Mouse (Mus musculus) thymus, postnatal 25 days (tissue): ENCODE data around the gene Dhrs4.

Source experiments
- DNase-seq: peaks from one replicate; pipeline ENCODE4 v3.0.0; 2022

Dhrs4 gene

DNA sequence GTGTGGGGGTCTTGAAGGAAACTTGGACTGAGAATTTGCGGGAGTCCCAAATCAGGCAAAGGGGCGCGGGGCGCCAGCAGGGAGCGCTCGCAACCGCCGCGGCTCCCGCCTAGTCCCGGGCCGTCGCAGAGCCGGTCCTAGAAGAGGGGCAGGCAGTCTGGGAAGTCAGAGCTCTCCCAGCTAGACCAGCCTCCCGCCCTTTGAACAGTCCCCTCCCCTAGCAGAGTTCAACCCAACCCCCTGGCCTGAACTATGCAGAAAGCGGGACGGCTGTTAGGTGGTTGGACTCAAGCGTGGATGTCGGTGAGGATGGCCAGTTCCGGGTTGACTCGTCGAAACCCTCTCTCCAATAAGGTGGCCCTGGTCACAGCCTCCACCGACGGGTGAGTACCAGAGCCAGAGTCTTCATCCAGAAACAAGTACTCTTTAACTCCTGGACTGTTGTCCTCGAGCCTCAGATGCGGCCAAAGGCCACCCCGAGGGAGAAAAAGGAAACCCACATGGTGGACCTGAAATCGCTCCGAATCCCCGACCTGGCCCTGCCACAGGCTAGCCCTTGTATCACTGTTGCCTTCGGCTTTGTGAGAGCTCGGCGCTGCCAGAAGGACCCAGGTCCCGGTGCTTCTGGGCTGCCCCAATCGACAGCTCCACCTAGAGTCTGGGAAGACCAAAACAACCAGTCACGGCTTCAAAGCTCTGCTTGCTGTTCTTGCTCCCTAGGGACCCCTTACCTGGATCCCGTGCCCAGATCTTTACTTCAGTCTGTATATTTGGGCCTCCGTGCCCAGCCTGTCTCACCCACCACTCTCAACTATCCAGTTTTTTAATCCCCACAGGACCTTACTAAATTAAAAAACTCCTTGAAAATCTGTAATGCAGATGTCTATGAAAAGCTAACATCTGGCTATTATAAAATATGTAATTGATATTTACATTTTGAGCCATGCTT lies at the start of gene Dhrs4:
Gene Dhrs4 (plus strand): TSS at position 108 of the 949 bp plus-strand sequence.
- peak; percentile 86 for DNase-seq

- DNase-seq, result no peak
Measured at GRCm38 (mm10) chr14:55430255-55430654, 48.3 kb upstream of the Dhrs4 start.

- no peak for DNase-seq
Measured at GRCm38 (mm10) chr14:55433052-55433451, 45.5 kb upstream of the Dhrs4 start.

- no peak for DNase-seq
Measured at GRCm38 (mm10) chr14:55434825-55435224, 43.7 kb upstream of the Dhrs4 start.

- DNase-seq, result no peak
Measured at GRCm38 (mm10) chr14:55437118-55437517, 41.4 kb upstream of the Dhrs4 start.

DNA sequence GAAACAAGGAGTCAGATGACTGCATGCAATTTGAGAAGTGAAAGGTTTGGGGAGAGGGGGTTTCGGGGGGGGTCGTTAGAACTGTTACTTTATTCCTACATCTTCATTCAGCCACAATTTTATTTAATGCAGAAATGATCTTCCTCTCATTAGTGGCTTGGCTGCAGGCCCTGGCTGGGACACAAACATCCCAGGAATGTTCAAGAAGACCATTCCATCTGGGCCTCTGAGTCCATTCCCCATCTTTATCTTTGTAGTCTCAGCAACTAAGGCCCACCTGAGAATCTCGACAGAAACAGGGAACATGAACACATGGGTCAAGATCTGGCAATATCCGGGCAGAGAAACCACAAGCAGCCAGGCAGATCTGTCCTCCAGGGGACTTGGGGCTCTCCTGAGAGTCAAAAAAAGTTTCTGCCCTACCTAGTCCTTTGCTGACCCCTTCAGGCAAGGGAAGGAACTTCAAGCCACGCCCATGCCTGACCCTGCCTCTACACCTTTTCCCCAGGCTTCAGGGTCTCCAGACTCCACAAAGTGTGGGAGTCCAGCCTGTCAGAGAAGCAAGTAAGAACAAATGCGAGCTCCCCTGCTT lies 40.3 kb upstream of the Dhrs4 start:
- DNase-seq, result peak; percentile 73

- no peak for DNase-seq
Measured at GRCm38 (mm10) chr14:55457693-55458092, 20.9 kb upstream of the Dhrs4 start.

DNA sequence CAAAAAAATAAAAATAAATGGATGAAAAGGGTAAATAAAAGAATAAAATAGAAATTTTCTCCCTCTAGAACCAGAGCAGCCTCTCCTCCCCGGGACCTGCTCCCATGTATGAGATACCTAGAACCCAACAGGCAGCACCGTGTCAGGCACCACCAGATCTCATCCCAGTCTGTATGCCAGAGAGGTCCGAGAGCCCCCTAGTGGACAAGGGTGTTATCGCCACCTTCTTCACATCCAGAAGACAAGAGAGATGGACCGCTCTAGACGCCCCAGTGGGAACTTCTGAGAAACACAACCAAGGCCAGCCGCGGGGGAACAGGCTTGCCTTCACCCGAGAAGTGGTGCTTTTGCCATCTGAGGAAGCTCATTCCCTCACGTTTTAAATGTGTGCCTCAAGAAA lies 20.3 kb upstream of the Dhrs4 start:
- DNase-seq, result peak; percentile 75

DNA sequence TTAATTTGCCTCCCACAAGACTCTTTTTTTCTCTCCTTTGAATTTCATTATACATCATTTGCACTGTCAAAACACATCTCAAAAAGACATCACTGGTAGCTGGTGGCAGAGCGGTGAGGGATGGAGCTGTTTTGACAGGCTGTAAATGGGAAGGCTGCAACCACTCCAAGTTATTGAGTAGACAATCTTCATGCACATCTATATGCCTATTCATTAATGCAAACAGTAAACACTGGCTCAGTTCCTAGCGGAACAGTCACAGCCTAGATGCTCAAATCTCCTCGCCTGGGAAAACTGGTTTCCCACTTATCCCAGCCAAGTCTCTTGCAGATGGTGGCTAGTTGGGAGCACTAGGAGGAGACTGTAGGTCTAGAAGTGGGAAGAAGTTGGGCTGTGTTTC lies 19.8 kb upstream of the Dhrs4 start:
- DNase-seq, result no peak

- no peak for DNase-seq
Measured at GRCm38 (mm10) chr14:55459796-55460195, 18.8 kb upstream of the Dhrs4 start.

GRCm38 (mm10) chr14:55460297-55460696 lies 18.3 kb upstream of the Dhrs4 start:
- DNase-seq, result no peak

GRCm38 (mm10) chr14:55461757-55462156 lies 16.8 kb upstream of the Dhrs4 start:
- DNase-seq, result no peak

DNA sequence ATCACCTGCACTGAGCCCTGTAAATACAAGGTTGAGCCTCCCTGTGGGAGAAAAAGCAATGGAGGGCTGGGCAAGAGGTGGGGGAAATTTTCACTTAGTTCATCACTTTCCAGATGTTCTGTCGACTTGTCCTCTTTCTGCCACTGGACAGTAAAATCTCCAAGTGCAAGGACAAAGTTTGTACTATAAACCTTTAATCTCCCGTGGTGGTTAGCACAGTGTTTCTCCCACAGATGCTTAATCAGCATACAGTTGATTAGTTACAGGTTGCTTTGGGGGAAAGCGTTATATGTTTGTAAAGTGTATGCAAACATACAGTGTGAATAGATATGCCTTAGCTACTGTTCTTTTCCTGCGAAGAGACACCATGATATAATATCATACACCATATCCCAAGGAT lies 12.1 kb upstream of the Dhrs4 start:
- DNase-seq, result no peak

- DNase-seq, result no peak
Measured at GRCm38 (mm10) chr14:55467108-55467507, 11.4 kb upstream of the Dhrs4 start.

DNA sequence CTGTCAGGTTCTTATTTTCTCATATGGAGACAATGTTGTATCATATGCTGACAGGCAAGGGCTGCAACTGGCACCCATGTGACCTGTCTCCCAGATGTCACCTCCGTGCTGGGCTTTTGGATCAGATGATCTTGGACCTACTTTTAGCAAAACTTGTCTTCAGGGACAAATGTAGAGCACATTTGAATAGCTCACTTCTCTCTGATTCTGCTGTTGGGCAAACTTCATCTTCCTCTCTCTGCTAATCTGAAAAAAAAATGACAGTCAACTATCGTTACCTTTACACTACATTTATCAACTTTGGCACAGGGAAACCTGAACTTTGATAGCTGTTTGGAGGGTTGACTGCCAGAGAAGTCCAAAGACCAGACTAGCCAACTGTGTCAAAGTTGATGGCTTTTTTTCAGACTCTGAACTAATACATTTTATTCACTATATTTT lies 10.2 kb upstream of the Dhrs4 start:
- no peak for DNase-seq

DNA sequence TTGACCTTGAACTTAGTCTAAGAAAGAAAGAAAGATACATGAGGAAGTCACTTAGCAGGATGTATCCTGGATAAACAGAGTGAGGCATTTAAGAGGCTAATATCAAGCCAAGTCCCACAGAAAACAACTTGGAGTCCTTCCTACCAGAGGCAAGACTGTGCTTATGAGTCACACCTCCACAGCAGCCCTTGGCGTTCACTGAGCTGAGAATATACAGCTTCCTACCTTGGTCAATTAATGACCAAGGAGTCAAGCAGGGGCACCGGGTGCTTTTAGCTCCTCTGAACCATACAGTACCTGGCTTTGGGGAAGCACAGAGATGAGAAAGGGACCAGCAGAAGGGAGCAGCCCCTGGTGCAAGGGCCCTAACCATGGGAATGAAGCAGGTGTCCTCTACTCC lies 9.5 kb upstream of the Dhrs4 start:
- no peak for DNase-seq

DNA sequence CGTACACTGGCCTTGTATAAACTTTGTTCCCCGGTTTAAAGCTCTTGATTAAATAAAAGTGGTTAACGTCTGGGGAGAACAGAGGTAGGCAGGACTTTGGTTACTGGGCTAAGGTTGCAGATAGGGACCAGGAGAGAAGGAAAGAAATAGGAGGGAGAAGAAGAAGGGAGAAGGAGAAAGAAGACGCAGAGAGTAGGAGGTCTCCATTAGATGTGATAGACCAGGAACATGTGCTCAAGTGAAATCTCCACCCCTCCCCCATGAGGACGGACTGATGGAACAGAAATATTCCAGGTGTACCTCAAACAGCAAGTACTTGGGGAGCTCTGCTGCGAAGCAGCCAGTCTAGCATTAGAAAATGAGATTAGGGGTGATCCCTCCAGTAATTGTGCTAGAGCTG lies 8.7 kb upstream of the Dhrs4 start:
- no peak for DNase-seq

- no peak for DNase-seq
Measured at GRCm38 (mm10) chr14:55470806-55471205, 7.8 kb upstream of the Dhrs4 start.

GRCm38 (mm10) chr14:55475654-55476053 lies 2.9 kb upstream of the Dhrs4 start:
- no peak for DNase-seq

GRCm38 (mm10) chr14:55477421-55477820 lies 1.1 kb upstream of the Dhrs4 start:
- no peak for DNase-seq

DNA sequence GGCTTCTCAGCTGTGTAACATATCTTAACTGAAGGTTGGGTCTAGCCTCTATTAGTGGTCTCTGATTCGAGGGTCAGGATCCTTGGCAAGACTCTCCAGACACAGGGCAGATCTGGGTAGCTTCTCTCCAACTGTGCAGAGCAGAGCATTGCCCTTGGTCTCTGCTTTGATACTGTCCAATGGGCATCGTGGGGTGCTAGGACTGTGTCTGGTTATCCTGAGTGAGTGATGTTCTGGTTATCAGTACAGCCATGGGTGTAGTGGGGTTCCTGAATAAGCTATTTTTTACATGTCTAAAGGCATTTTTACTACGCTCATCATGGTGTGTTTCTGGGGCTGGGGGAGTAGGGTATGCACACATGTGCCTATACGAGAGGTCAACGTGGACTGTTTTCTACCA lies 729 bp upstream of the Dhrs4 start:
- DNase-seq, result no peak

GRCm38 (mm10) chr14:55479629-55480028 lies 1.1 kb downstream of the Dhrs4 start:
- no peak for DNase-seq

- no peak for DNase-seq
Measured at GRCm38 (mm10) chr14:55484430-55485085, 6.0 kb downstream of the Dhrs4 start.

DNA sequence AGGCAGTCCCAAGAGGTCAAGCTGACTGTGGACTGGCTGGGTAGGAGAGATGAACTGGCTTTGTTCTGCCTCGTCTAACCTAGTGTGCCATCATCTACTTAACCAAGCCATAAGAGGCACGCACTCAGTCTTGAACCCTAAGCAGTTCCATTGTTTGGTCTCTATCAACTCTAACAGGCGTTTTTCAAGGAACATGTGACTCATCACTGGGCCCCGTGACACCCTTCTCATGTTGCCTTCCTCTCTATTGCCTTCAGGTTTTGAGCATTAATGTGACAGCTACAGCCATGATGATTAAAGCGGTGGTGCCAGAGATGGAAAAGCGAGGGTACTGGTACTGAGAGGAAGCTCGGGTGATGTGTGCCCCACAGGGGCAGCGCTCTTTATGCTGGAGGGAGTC lies 8.3 kb downstream of the Dhrs4 start:
- no peak for DNase-seq
